Mouse (Mus musculus): ENCODE data around the gene Gm20219. TPM values are rescaled to one million over a fixed set of nuclear protein-coding genes. Genes with fewer than 3 reads are reported as not detected.

Gm20219 gene
- polyA plus RNA-seq, 1 experiment from 2014 or later, result 1.1 TPM

- DNase-seq (ENCODE audit: low spot score) (no peak), ATAC-seq (ENCODE audit: low FRiP score) (peak; percentile 39; the same call in 1 of the 2 replicates)
- no peaks in the 10 kb centered on the region for H3K9me3 ChIP-seq (ENCODE audit: control insufficient read depth, low read length)
- no peaks in the 10 kb centered on the region for H3K36me3 ChIP-seq (ENCODE audit: control insufficient read depth, insufficient read depth, low read length)
- H3K4me1 ChIP-seq (replicated peaks; ENCODE audit: control insufficient read depth, insufficient read depth, low read length), result no peaks in the 10 kb centered on the region; the same call in 1 of the 2 replicates
- no peaks in the 10 kb centered on the region for H3K27me3 ChIP-seq (ENCODE audit: control insufficient read depth, insufficient read depth, low read length)
- H3K27ac ChIP-seq (ENCODE audit: low read depth, low read length), result no peak overlapping the region
- H3K4me3 ChIP-seq (ENCODE audit: low read depth, low read length), result no peak overlapping the region
- WGBS, result 30% methylated on average over 6 of the region's 6 CpGs
- no peak overlapping the region for H3K4me2 ChIP-seq (replicated peaks; ENCODE audit: low read depth, low read length)
- no peak overlapping the region for H3K9ac ChIP-seq (ENCODE audit: low read depth, low read length)
These were observed 13.6 kb downstream of the Gm20219 start for GRCm38 (mm10) chr17:56540562-56540975.

- Histone ChIP-seq H3K36me3 (ENCODE audit: control insufficient read depth, insufficient read depth, low read length) (no peaks in the 10 kb centered on the region), H3K27ac (ENCODE audit: low read depth, low read length) (no peak overlapping the region), H3K9ac (ENCODE audit: low read depth, low read length) (no peak overlapping the region), H3K27me3 (ENCODE audit: control insufficient read depth, insufficient read depth, low read length) (no peaks in the 10 kb centered on the region), H3K4me1 (replicated peaks; ENCODE audit: control insufficient read depth, insufficient read depth, low read length) (no peaks in the 10 kb centered on the region; the same call in 1 of the 2 replicates), H3K4me2 (replicated peaks; ENCODE audit: low read depth, low read length) (no peak overlapping the region), H3K4me3 (ENCODE audit: low read depth, low read length) (no peak overlapping the region), H3K9me3 (ENCODE audit: control insufficient read depth, low read length) (no peaks in the 10 kb centered on the region)
- no peak for DNase-seq (ENCODE audit: low spot score)
- 24% methylated on average over 8 of the region's 8 CpGs for WGBS
- peak; percentile 46; the same call in 1 of the 2 replicates for ATAC-seq (ENCODE audit: low FRiP score)
These were observed 16.3 kb downstream of the Gm20219 start for GRCm38 (mm10) chr17:56537912-56538311.

GRCm38 (mm10) chr17:56536874-56537273 is 17.3 kb downstream of the Gm20219 start:
- DNase-seq (ENCODE audit: low spot score), result no peak
- H3K4me1 ChIP-seq (replicated peaks; ENCODE audit: control insufficient read depth, insufficient read depth, low read length), result no peaks in the 10 kb centered on the region
- H3K4me2 ChIP-seq (replicated peaks; ENCODE audit: low read depth, low read length), result no peak overlapping the region
- no peaks in the 10 kb centered on the region for H3K9me3 ChIP-seq (ENCODE audit: control insufficient read depth, low read length)
- no peaks in the 10 kb centered on the region for H3K27me3 ChIP-seq (ENCODE audit: control insufficient read depth, insufficient read depth, low read length)
- no peak overlapping the region for H3K9ac ChIP-seq (ENCODE audit: low read depth, low read length)
- no peaks in the 10 kb centered on the region for H3K36me3 ChIP-seq (ENCODE audit: control insufficient read depth, insufficient read depth, low read length)
- H3K4me3 ChIP-seq (ENCODE audit: low read depth, low read length), result no peak overlapping the region
- no peak for ATAC-seq (ENCODE audit: low FRiP score)
- 48% methylated on average over 3 of the region's 3 CpGs for WGBS
- H3K27ac ChIP-seq (ENCODE audit: low read depth, low read length), result no peak overlapping the region

GRCm38 (mm10) chr17:56536192-56536591 is 18.0 kb downstream of the Gm20219 start:
- Histone ChIP-seq H3K27ac (ENCODE audit: low read depth, low read length) (no peak overlapping the region), H3K4me1 (replicated peaks; ENCODE audit: control insufficient read depth, insufficient read depth, low read length) (no peaks in the 10 kb centered on the region), H3K9me3 (ENCODE audit: control insufficient read depth, low read length) (no peaks in the 10 kb centered on the region), H3K9ac (ENCODE audit: low read depth, low read length) (no peak overlapping the region), H3K4me2 (replicated peaks; ENCODE audit: low read depth, low read length) (no peak overlapping the region), H3K36me3 (ENCODE audit: control insufficient read depth, insufficient read depth, low read length) (no peaks in the 10 kb centered on the region), H3K27me3 (ENCODE audit: control insufficient read depth, insufficient read depth, low read length) (no peaks in the 10 kb centered on the region), H3K4me3 (ENCODE audit: low read depth, low read length) (no peak overlapping the region)
- ATAC-seq (ENCODE audit: low FRiP score) (no peak), DNase-seq (ENCODE audit: low spot score) (no peak)
- 62% methylated on average over 14 of the region's 14 CpGs for WGBS

- ATAC-seq (ENCODE audit: low FRiP score), result no peak
- Histone ChIP-seq H3K9ac (ENCODE audit: low read depth, low read length) (no peak overlapping the region), H3K27ac (ENCODE audit: low read depth, low read length) (no peak overlapping the region), H3K36me3 (ENCODE audit: control insufficient read depth, insufficient read depth, low read length) (no peaks in the 10 kb centered on the region), H3K4me3 (ENCODE audit: low read depth, low read length) (no peak overlapping the region), H3K27me3 (ENCODE audit: control insufficient read depth, insufficient read depth, low read length) (no peaks in the 10 kb centered on the region), H3K9me3 (ENCODE audit: control insufficient read depth, low read length) (no peaks in the 10 kb centered on the region), H3K4me2 (replicated peaks; ENCODE audit: low read depth, low read length) (no peak overlapping the region), H3K4me1 (replicated peaks; ENCODE audit: control insufficient read depth, insufficient read depth, low read length) (no peaks in the 10 kb centered on the region)
- WGBS, result 79% methylated on average over 4 of the region's 4 CpGs
- no peak for DNase-seq (ENCODE audit: low spot score)
These were observed 29.2 kb downstream of the Gm20219 start for GRCm38 (mm10) chr17:56524943-56525342.

GRCm38 (mm10) chr17:56522744-56523143 is 31.4 kb downstream of the Gm20219 start:
- ATAC-seq (ENCODE audit: low FRiP score), result no peak
- WGBS, result 54% methylated on average over 1 of the region's 1 CpGs
- DNase-seq (ENCODE audit: low spot score), result no peak
- Histone ChIP-seq H3K9ac (ENCODE audit: low read depth, low read length) (no peak overlapping the region), H3K36me3 (ENCODE audit: control insufficient read depth, insufficient read depth, low read length) (no peaks in the 10 kb centered on the region), H3K4me1 (replicated peaks; ENCODE audit: control insufficient read depth, insufficient read depth, low read length) (no peaks in the 10 kb centered on the region), H3K9me3 (ENCODE audit: control insufficient read depth, low read length) (no peaks in the 10 kb centered on the region), H3K4me2 (replicated peaks; ENCODE audit: low read depth, low read length) (no peak overlapping the region), H3K4me3 (ENCODE audit: low read depth, low read length) (no peak overlapping the region), H3K27ac (ENCODE audit: low read depth, low read length) (no peak overlapping the region), H3K27me3 (ENCODE audit: control insufficient read depth, insufficient read depth, low read length) (no peaks in the 10 kb centered on the region)

- Histone ChIP-seq H3K4me2 (replicated peaks; ENCODE audit: low read depth, low read length) (no peak overlapping the region), H3K27me3 (ENCODE audit: control insufficient read depth, insufficient read depth, low read length) (peaks cover 31% of the 10 kb centered on the region), H3K4me1 (replicated peaks; ENCODE audit: control insufficient read depth, insufficient read depth, low read length) (peaks cover 5% of the 10 kb centered on the region), H3K27ac (ENCODE audit: low read depth, low read length) (no peak overlapping the region), H3K9ac (ENCODE audit: low read depth, low read length) (0 out of 2 replicates have a peak overlapping the region, but pooled peaks have one; percentile 1), H3K36me3 (ENCODE audit: control insufficient read depth, insufficient read depth, low read length) (no peaks in the 10 kb centered on the region), H3K4me3 (ENCODE audit: low read depth, low read length) (no peak overlapping the region), H3K9me3 (ENCODE audit: control insufficient read depth, low read length) (no peaks in the 10 kb centered on the region)
- DNase-seq (ENCODE audit: low spot score) (peak; percentile 37), ATAC-seq (ENCODE audit: low FRiP score) (peak; percentile 69)
- WGBS, result 13% methylated on average over 13 of the region's 13 CpGs
These were observed 38.3 kb downstream of the Gm20219 start for GRCm38 (mm10) chr17:56515690-56516410.

GRCm38 (mm10) chr17:56514916-56515315 is 39.3 kb downstream of the Gm20219 start:
- no peak overlapping the region for H3K4me3 ChIP-seq (ENCODE audit: low read depth, low read length)

GRCm38 (mm10) chr17:56514330-56514729 is 39.9 kb downstream of the Gm20219 start:
- Histone ChIP-seq H3K36me3 (ENCODE audit: control insufficient read depth, insufficient read depth, low read length) (no peaks in the 10 kb centered on the region), H3K27me3 (ENCODE audit: control insufficient read depth, insufficient read depth, low read length) (peaks cover 43% of the 10 kb centered on the region)

More at GRCm38 (mm10) chr17:56514916-56515315, 39.3 kb downstream of the Gm20219 start:
- peaks cover 8% of the 10 kb centered on the region for H3K4me1 ChIP-seq (replicated peaks; ENCODE audit: control insufficient read depth, insufficient read depth, low read length)
- no peaks in the 10 kb centered on the region for H3K36me3 ChIP-seq (ENCODE audit: control insufficient read depth, insufficient read depth, low read length)
- H3K9ac ChIP-seq (ENCODE audit: low read depth, low read length), result no peak overlapping the region
- ATAC-seq (ENCODE audit: low FRiP score), result no peak
- H3K27me3 ChIP-seq (ENCODE audit: control insufficient read depth, insufficient read depth, low read length), result peaks cover 40% of the 10 kb centered on the region
- no peak overlapping the region for H3K27ac ChIP-seq (ENCODE audit: low read depth, low read length)
- no peak overlapping the region for H3K4me2 ChIP-seq (replicated peaks; ENCODE audit: low read depth, low read length)
- DNase-seq (ENCODE audit: low spot score), result no peak
- H3K9me3 ChIP-seq (ENCODE audit: control insufficient read depth, low read length), result no peaks in the 10 kb centered on the region
- WGBS, result 49% methylated on average over 12 of the region's 12 CpGs

More at GRCm38 (mm10) chr17:56514330-56514729, 39.9 kb downstream of the Gm20219 start:
- H3K4me2 ChIP-seq (replicated peaks; ENCODE audit: low read depth, low read length), result no peak overlapping the region
- H3K9ac ChIP-seq (ENCODE audit: low read depth, low read length), result no peak overlapping the region
- H3K4me1 ChIP-seq (replicated peaks; ENCODE audit: control insufficient read depth, insufficient read depth, low read length), result peaks cover 8% of the 10 kb centered on the region
- no peaks in the 10 kb centered on the region for H3K9me3 ChIP-seq (ENCODE audit: control insufficient read depth, low read length)
- H3K27ac ChIP-seq (ENCODE audit: low read depth, low read length), result no peak overlapping the region
- no peak for ATAC-seq (ENCODE audit: low FRiP score)
- DNase-seq (ENCODE audit: low spot score), result no peak
- no peak overlapping the region for H3K4me3 ChIP-seq (ENCODE audit: low read depth, low read length)
